Mouse (Mus musculus) adrenal gland, postnatal 36 days (tissue): Measurements from ENCODE around the gene Bicc1. TPM values are rescaled to one million over a fixed set of nuclear protein-coding genes. Genes with fewer than 3 reads are reported as not detected.
A peak's percentile ranks its signal among the peaks of the same experiment; 100 is the strongest.

Experiments used
- DNase-seq, 2 experiments: peaks; one replicate each; pipeline ENCODE4 v3.0.0; 2021; ENCODE audit warnings: mixed read lengths in 1 of 2
- long read RNA-seq, 2 experiments: library from polyadenylated mRNA; stranded (forward); transcript quantifications; one replicate each; pipeline ENCODE4 v2.0.0; 2021; ENCODE audit warnings: borderline sequencing depth in 2 of 2
- total RNA-seq, 2 experiments: library from RNA; stranded (reverse); gene quantifications; 2 replicates each; pipeline ENCODE4 v1.2.3; 2021

Bicc1 gene
- total RNA-seq = 10 to 100 TPM; 14.0 to 18.0 TPM
- long read RNA-seq, experiment 1, full-length matches to known transcripts = 2 of 8 reads
- long read RNA-seq, experiment 1, partial matches to known transcripts = 4 of 8 reads
- long read RNA-seq, experiment 1, other reads (novel, unspliced or antisense) = 2 of 8 reads
- long read RNA-seq, experiment 2 = 0 reads

- peak; percentile 65 to 76 for DNase-seq
These were observed at the start of gene Bicc1 for GRCm38 (mm10) chr10:71159676-71160235. Gene Bicc1, minus strand, starts transcription at chr10:71159700.

GRCm38 (mm10) chr10:71201512-71201911, 42.0 kb upstream of the Bicc1 start:
- no peak for DNase-seq

- DNase-seq = no peak
These were observed 41.5 kb upstream of the Bicc1 start for GRCm38 (mm10) chr10:71200964-71201363.

- DNase-seq = peak in 1 of 2 experiments; percentile 4
These were observed 39.2 kb upstream of the Bicc1 start for GRCm38 (mm10) chr10:71198676-71199075.

GRCm38 (mm10) chr10:71197036-71197785, 37.7 kb upstream of the Bicc1 start:
- no peak for DNase-seq

- DNase-seq = peak in 1 of 2 experiments; percentile 7
These were observed 36.0 kb upstream of the Bicc1 start for GRCm38 (mm10) chr10:71195501-71195900.

- no peak for DNase-seq
These were observed 35.2 kb upstream of the Bicc1 start for GRCm38 (mm10) chr10:71194713-71195112.

GRCm38 (mm10) chr10:71193319-71193718, 33.8 kb upstream of the Bicc1 start:
- no peak for DNase-seq

GRCm38 (mm10) chr10:71192886-71193285, 33.4 kb upstream of the Bicc1 start:
- peak in 1 of 2 experiments; percentile 19 for DNase-seq

GRCm38 (mm10) chr10:71188681-71189080, 29.2 kb upstream of the Bicc1 start:
- no peak for DNase-seq

GRCm38 (mm10) chr10:71185059-71185458, 25.6 kb upstream of the Bicc1 start:
- no peak for DNase-seq

GRCm38 (mm10) chr10:71183339-71184031, 24.0 kb upstream of the Bicc1 start:
- no peak for DNase-seq

GRCm38 (mm10) chr10:71181931-71182330, 22.4 kb upstream of the Bicc1 start:
- DNase-seq = no peak

- no peak for DNase-seq
These were observed 21.6 kb upstream of the Bicc1 start for GRCm38 (mm10) chr10:71181091-71181490.

- DNase-seq = no peak
These were observed 20.6 kb upstream of the Bicc1 start for GRCm38 (mm10) chr10:71180057-71180456.

- no peak for DNase-seq
These were observed 17.7 kb upstream of the Bicc1 start for GRCm38 (mm10) chr10:71177201-71177600.

GRCm38 (mm10) chr10:71176341-71176740, 16.8 kb upstream of the Bicc1 start:
- no peak for DNase-seq

GRCm38 (mm10) chr10:71175280-71175679, 15.8 kb upstream of the Bicc1 start:
- DNase-seq = no peak

GRCm38 (mm10) chr10:71171414-71171813, 11.9 kb upstream of the Bicc1 start:
- no peak for DNase-seq

GRCm38 (mm10) chr10:71170771-71171170, 11.3 kb upstream of the Bicc1 start:
- no peak for DNase-seq

- no peak for DNase-seq
These were observed 10.3 kb upstream of the Bicc1 start for GRCm38 (mm10) chr10:71169811-71170210.

GRCm38 (mm10) chr10:71169171-71169570, 9.7 kb upstream of the Bicc1 start:
- no peak for DNase-seq

- DNase-seq = no peak
These were observed 949 bp upstream of the Bicc1 start for GRCm38 (mm10) chr10:71160449-71160848.
